Mouse (Mus musculus) kidney, adult 2 months (tissue): ENCODE data around the gene Six2. TPM values are rescaled to one million over a fixed set of nuclear protein-coding genes. Genes with fewer than 3 reads are reported as not detected.

Experiments
- DNase-seq: peaks from one replicate; pipeline ENCODE4 v3.0.0; 2021
- H3K27ac ChIP-seq: fragments of 200-500 bp; 2 replicates; pipeline ENCODE4 v1.5.1; 2012; ENCODE audit warnings: low read depth, low read length, control low read depth, inconsistent platforms; ENCODE audit not compliant: insufficient read depth
- H3K27me3 ChIP-seq: fragments of 200-500 bp; replicated peaks from 2 replicates; pipeline ENCODE4 v1.6.1; 2012; ENCODE audit warnings: mild to moderate bottlenecking, moderate library complexity, low read length, inconsistent platforms; ENCODE audit not compliant: control insufficient read depth, insufficient read depth
- H3K36me3 ChIP-seq: fragments of 200-500 bp; 2 replicates; pipeline ENCODE4 v1.6.1; 2012; ENCODE audit warnings: mild to moderate bottlenecking, moderate library complexity, low read length, inconsistent platforms; ENCODE audit not compliant: control insufficient read depth, insufficient read depth
- H3K4me1 ChIP-seq: fragments of 200-500 bp; 2 replicates; pipeline ENCODE4 v1.6.1; 2011; ENCODE audit warnings: low read length; ENCODE audit not compliant: control insufficient read depth, insufficient read depth
- H3K4me3 ChIP-seq: fragments of 200-500 bp; 2 replicates; pipeline ENCODE4 v1.5.1; 2011; ENCODE audit warnings: mild to moderate bottlenecking, low read depth, low read length, control low read depth; ENCODE audit not compliant: insufficient read depth
- CTCF ChIP-seq: fragments of 200-500 bp; conservative IDR thresholded peaks from 2 replicates; pipeline ENCODE4 v1.5.1; 2011; ENCODE audit warnings: low read depth, mild to moderate bottlenecking, control low read depth, low read length, moderate library complexity, mixed read lengths; ENCODE audit not compliant: insufficient read depth, insufficient read length
- POLR2A ChIP-seq: fragments of 200-500 bp; IDR thresholded peaks from one replicate; pipeline ENCODE4 v1.6.1; 2011; ENCODE audit warnings: low read depth, low read length, control low read depth
- WGBS: fragments of 180-500 bp; shearing (Covaris S2); methylation state at CpG from one replicate; pipeline ENCODE4 v1.1.7; 2018; 5-methylcytosine and 5-hydroxymethylcytosine counted together
- polyA plus RNA-seq: library from polyadenylated mRNA; depleted of rRNA; stranded (reverse); fragments of >200 nt; gene quantifications from 2 replicates; pipeline ENCODE4 v1.2.3, GENCODE M21; 2012; rRNA removed

Six2 gene
- polyA plus RNA-seq: 0.11 TPM in 1 of 2 replicates, not detected in the other

- no peak for TF ChIP-seq CTCF
- no peak for TF ChIP-seq POLR2A
- peak; percentile 17 for DNase-seq
- no peak within 1 kb of the TSS for H3K27ac ChIP-seq
- H3K27me3 ChIP-seq: peaks cover 9% of the 10 kb centered on the region
- H3K4me3 ChIP-seq: peak within 1 kb of the TSS; percentile 47
- H3K4me1 ChIP-seq: peaks cover 5% of the 10 kb centered on the region; the same call in 1 of the 2 replicates
- no peaks in the 10 kb centered on the region for H3K36me3 ChIP-seq
- 2% methylated on average over 55 of the region's 55 CpGs for WGBS
Measured at GRCm38 (mm10) chr17:85688236-85688910, at the start of gene Six2. Gene Six2, minus strand, starts transcription at chr17:85688274.

- no peak for DNase-seq
- Histone ChIP-seq H3K27me3 (peaks cover 1% of the 10 kb centered on the region; the same call in 1 of the 2 replicates), H3K4me1 (no peaks in the 10 kb centered on the region), H3K36me3 (no peaks in the 10 kb centered on the region), H3K27ac (no peak overlapping the region), H3K4me3 (no peak overlapping the region)
- TF ChIP-seq CTCF: no peak
- TF ChIP-seq POLR2A: no peak
- 23% methylated on average over 19 of the region's 19 CpGs for WGBS
Measured at GRCm38 (mm10) chr17:85737090-85737780, 49.2 kb upstream of the Six2 start.

GRCm38 (mm10) chr17:85731329-85731728 lies 43.3 kb upstream of the Six2 start:
- no peak overlapping the region for H3K4me3 ChIP-seq
- H3K27ac ChIP-seq: no peak overlapping the region
- 86% methylated on average over 5 of the region's 5 CpGs for WGBS
- H3K4me1 ChIP-seq: no peaks in the 10 kb centered on the region
- peaks cover 1% of the 10 kb centered on the region; the same call in 1 of the 2 replicates for H3K27me3 ChIP-seq
- H3K36me3 ChIP-seq: no peaks in the 10 kb centered on the region
- no peak for TF ChIP-seq POLR2A
- DNase-seq: no peak

GRCm38 (mm10) chr17:85730231-85731015 lies 42.3 kb upstream of the Six2 start:
- DNase-seq: no peak
- no peak for TF ChIP-seq POLR2A

GRCm38 (mm10) chr17:85728071-85728718 lies 40.1 kb upstream of the Six2 start:
- no peak for TF ChIP-seq POLR2A
- no peak for TF ChIP-seq CTCF
- Histone ChIP-seq H3K27me3 (no peaks in the 10 kb centered on the region), H3K4me1 (no peaks in the 10 kb centered on the region), H3K36me3 (no peaks in the 10 kb centered on the region), H3K4me3 (no peak overlapping the region), H3K27ac (no peak overlapping the region)
- 85% methylated on average over 5 of the region's 5 CpGs for WGBS
- DNase-seq: no peak

More at GRCm38 (mm10) chr17:85730231-85731015, 42.3 kb upstream of the Six2 start:
- peaks cover 1% of the 10 kb centered on the region; the same call in 1 of the 2 replicates for H3K27me3 ChIP-seq
- 82% methylated on average over 12 of the region's 12 CpGs for WGBS
- H3K27ac ChIP-seq: no peak overlapping the region
- no peaks in the 10 kb centered on the region for H3K36me3 ChIP-seq
- H3K4me1 ChIP-seq: no peaks in the 10 kb centered on the region
- H3K4me3 ChIP-seq: no peak overlapping the region

- H3K36me3 ChIP-seq: no peaks in the 10 kb centered on the region
- TF ChIP-seq CTCF (no peak), POLR2A (no peak)
- H3K27ac ChIP-seq: no peak overlapping the region
- H3K4me1 ChIP-seq: no peaks in the 10 kb centered on the region
- DNase-seq: no peak
- H3K27me3 ChIP-seq: no peaks in the 10 kb centered on the region
- 90% methylated on average over 9 of the region's 9 CpGs for WGBS
- H3K4me3 ChIP-seq: no peak overlapping the region
Measured at GRCm38 (mm10) chr17:85725988-85726387, 37.9 kb upstream of the Six2 start.

GRCm38 (mm10) chr17:85723166-85723565 lies 35.1 kb upstream of the Six2 start:
- Histone ChIP-seq H3K4me1 (no peaks in the 10 kb centered on the region), H3K27ac (no peak overlapping the region), H3K36me3 (no peaks in the 10 kb centered on the region), H3K27me3 (no peaks in the 10 kb centered on the region), H3K4me3 (no peak overlapping the region)
- no peak for TF ChIP-seq CTCF
- TF ChIP-seq POLR2A: no peak
- WGBS: 65% methylated on average over 5 of the region's 5 CpGs
- no peak for DNase-seq
